Mouse (Mus musculus): ENCODE data around the gene Tmtc2. TPM values are rescaled to one million over a fixed set of nuclear protein-coding genes. Genes with fewer than 3 reads are reported as not detected.
"Not testable (repeated sequence)": the region's sequence is repeated elsewhere in the genome, so short reads cannot be mapped to it uniquely, and the experiment has no call there.

Gene Tmtc2
- polyA plus RNA-seq, 1 experiment from 2014 or later: 9.6 TPM

GRCm38 (mm10) chr10:105287064-105287463 is 287.2 kb downstream of the Tmtc2 start:
- Histone ChIP-seq H3K4me2 (ENCODE audit: low read depth, low read length) (no peak overlapping the region), H3K9ac (ENCODE audit: low read length) (no peak overlapping the region), H3K27me3 (ENCODE audit: control insufficient read depth, insufficient read depth, low read length) (no peaks in the 10 kb centered on the region), H3K4me1 (ENCODE audit: control insufficient read depth, insufficient read depth, low read length) (peaks cover 2% of the 10 kb centered on the region; the same call in 1 of the 2 replicates), H3K9me3 (replicated peaks; ENCODE audit: control insufficient read depth, low read length) (no peaks in the 10 kb centered on the region), H3K36me3 (ENCODE audit: control insufficient read depth, insufficient read depth, low read length) (no peaks in the 10 kb centered on the region), H3K4me3 (replicated peaks; ENCODE audit: low read length) (no peak overlapping the region), H3K27ac (ENCODE audit: low read length) (no peak overlapping the region)
- ATAC-seq (ENCODE audit: insufficient read depth, low FRiP score): no peak
- WGBS: 64% methylated on average over 7 of the region's 7 CpGs

GRCm38 (mm10) chr10:105286221-105286620 is 288.0 kb downstream of the Tmtc2 start:
- WGBS: 79% methylated on average over 2 of the region's 2 CpGs
- no peak overlapping the region for H3K9ac ChIP-seq (ENCODE audit: low read length)
- no peak overlapping the region for H3K4me2 ChIP-seq (ENCODE audit: low read depth, low read length)
- no peaks in the 10 kb centered on the region for H3K36me3 ChIP-seq (ENCODE audit: control insufficient read depth, insufficient read depth, low read length)
- H3K9me3 ChIP-seq (replicated peaks; ENCODE audit: control insufficient read depth, low read length): no peaks in the 10 kb centered on the region
- H3K4me3 ChIP-seq (replicated peaks; ENCODE audit: low read length): no peak overlapping the region
- H3K4me1 ChIP-seq (ENCODE audit: control insufficient read depth, insufficient read depth, low read length): peaks cover 2% of the 10 kb centered on the region; the same call in 1 of the 2 replicates
- ATAC-seq (ENCODE audit: insufficient read depth, low FRiP score): no peak
- no peak overlapping the region for H3K27ac ChIP-seq (ENCODE audit: low read length)
- H3K27me3 ChIP-seq (ENCODE audit: control insufficient read depth, insufficient read depth, low read length): no peaks in the 10 kb centered on the region

- no peaks in the 10 kb centered on the region for H3K27me3 ChIP-seq (ENCODE audit: control insufficient read depth, insufficient read depth, low read length)
- no peak overlapping the region for H3K9ac ChIP-seq (ENCODE audit: low read length)
- 48% methylated on average over 6 of the region's 6 CpGs for WGBS
- H3K4me2 ChIP-seq (ENCODE audit: low read depth, low read length): peak overlapping the region; percentile 24
- no peaks in the 10 kb centered on the region for H3K36me3 ChIP-seq (ENCODE audit: control insufficient read depth, insufficient read depth, low read length)
- no peak for ATAC-seq (ENCODE audit: insufficient read depth, low FRiP score)
- H3K4me1 ChIP-seq (ENCODE audit: control insufficient read depth, insufficient read depth, low read length): peaks cover 2% of the 10 kb centered on the region; the same call in 1 of the 2 replicates
- H3K9me3 ChIP-seq (replicated peaks; ENCODE audit: control insufficient read depth, low read length): no peaks in the 10 kb centered on the region
- H3K27ac ChIP-seq (ENCODE audit: low read length): peak overlapping the region; percentile 51
- no peak overlapping the region for H3K4me3 ChIP-seq (replicated peaks; ENCODE audit: low read length)
Observed at GRCm38 (mm10) chr10:105284171-105284570, 290.1 kb downstream of the Tmtc2 start.

- 88% methylated on average over 3 of the region's 3 CpGs for WGBS
- no peak for ATAC-seq (ENCODE audit: insufficient read depth, low FRiP score)
Observed at GRCm38 (mm10) chr10:105280933-105281332, 293.3 kb downstream of the Tmtc2 start.

DNA sequence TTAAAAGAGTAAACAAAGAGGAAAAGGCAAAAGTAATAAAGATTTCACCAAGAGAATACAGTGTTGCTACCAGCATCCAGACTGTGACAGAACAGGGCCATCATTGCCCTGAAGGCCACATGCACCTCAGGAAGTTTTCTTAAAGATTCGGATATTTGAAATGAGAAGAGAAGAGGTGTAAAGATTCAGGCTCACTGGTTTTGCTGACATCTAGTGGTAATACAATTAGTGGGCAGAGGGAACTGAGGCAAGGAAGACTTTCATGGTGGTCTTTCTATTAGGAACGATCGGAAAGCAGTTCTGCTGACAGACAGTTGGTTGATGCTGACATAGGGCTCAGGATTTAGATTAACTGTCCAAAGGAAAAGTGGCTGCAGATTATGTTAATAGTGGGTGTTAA is 314.2 kb downstream of the Tmtc2 start:
- H3K4me2 ChIP-seq (ENCODE audit: low read depth, low read length): no peak overlapping the region
- H3K4me1 ChIP-seq (ENCODE audit: control insufficient read depth, insufficient read depth, low read length): no peaks in the 10 kb centered on the region
- H3K4me3 ChIP-seq (replicated peaks; ENCODE audit: low read length): no peak overlapping the region
- no peak overlapping the region for H3K27ac ChIP-seq (ENCODE audit: low read length)
- H3K36me3 ChIP-seq (ENCODE audit: control insufficient read depth, insufficient read depth, low read length): no peaks in the 10 kb centered on the region
- 60% methylated on average over 3 of the region's 3 CpGs for WGBS
- H3K27me3 ChIP-seq (ENCODE audit: control insufficient read depth, insufficient read depth, low read length): no peaks in the 10 kb centered on the region
- no peak overlapping the region for H3K9ac ChIP-seq (ENCODE audit: low read length)
- no peak for ATAC-seq (ENCODE audit: insufficient read depth, low FRiP score)
- H3K9me3 ChIP-seq (replicated peaks; ENCODE audit: control insufficient read depth, low read length): no peaks in the 10 kb centered on the region

More at GRCm38 (mm10) chr10:105280933-105281332, 293.3 kb downstream of the Tmtc2 start:
- no peak overlapping the region for H3K9ac ChIP-seq (ENCODE audit: low read length)
- H3K27me3 ChIP-seq (ENCODE audit: control insufficient read depth, insufficient read depth, low read length): no peaks in the 10 kb centered on the region
- peaks cover 2% of the 10 kb centered on the region; the same call in 1 of the 2 replicates for H3K4me1 ChIP-seq (ENCODE audit: control insufficient read depth, insufficient read depth, low read length)
- H3K4me2 ChIP-seq (ENCODE audit: low read depth, low read length): no peak overlapping the region
- no peaks in the 10 kb centered on the region for H3K36me3 ChIP-seq (ENCODE audit: control insufficient read depth, insufficient read depth, low read length)
- no peak overlapping the region for H3K4me3 ChIP-seq (replicated peaks; ENCODE audit: low read length)
- no peak overlapping the region for H3K27ac ChIP-seq (ENCODE audit: low read length)
- no peaks in the 10 kb centered on the region for H3K9me3 ChIP-seq (replicated peaks; ENCODE audit: control insufficient read depth, low read length)

GRCm38 (mm10) chr10:105238291-105238690 is 336.0 kb downstream of the Tmtc2 start:
- not testable (repeated sequence) for H3K27me3 ChIP-seq (ENCODE audit: control insufficient read depth, insufficient read depth, low read length); H3K27ac ChIP-seq (ENCODE audit: low read length); H3K9ac ChIP-seq (ENCODE audit: low read length); ATAC-seq (ENCODE audit: insufficient read depth, low FRiP score); H3K4me2 ChIP-seq (ENCODE audit: low read depth, low read length); H3K4me1 ChIP-seq (ENCODE audit: control insufficient read depth, insufficient read depth, low read length); H3K4me3 ChIP-seq (replicated peaks; ENCODE audit: low read length); H3K9me3 ChIP-seq (replicated peaks; ENCODE audit: control insufficient read depth, low read length); H3K36me3 ChIP-seq (ENCODE audit: control insufficient read depth, insufficient read depth, low read length)
- 91% methylated on average over 22 of the region's 22 CpGs for WGBS

- Histone ChIP-seq H3K27ac (ENCODE audit: low read length) (no peak overlapping the region), H3K9me3 (replicated peaks; ENCODE audit: control insufficient read depth, low read length) (no peaks in the 10 kb centered on the region), H3K4me1 (ENCODE audit: control insufficient read depth, insufficient read depth, low read length) (no peaks in the 10 kb centered on the region), H3K4me3 (replicated peaks; ENCODE audit: low read length) (no peak overlapping the region), H3K9ac (ENCODE audit: low read length) (no peak overlapping the region), H3K4me2 (ENCODE audit: low read depth, low read length) (no peak overlapping the region), H3K27me3 (ENCODE audit: control insufficient read depth, insufficient read depth, low read length) (no peaks in the 10 kb centered on the region), H3K36me3 (ENCODE audit: control insufficient read depth, insufficient read depth, low read length) (no peaks in the 10 kb centered on the region)
- WGBS: 81% methylated on average over 2 of the region's 2 CpGs
- no peak for ATAC-seq (ENCODE audit: insufficient read depth, low FRiP score)
Observed at GRCm38 (mm10) chr10:105232864-105233263, 341.4 kb downstream of the Tmtc2 start.

DNA sequence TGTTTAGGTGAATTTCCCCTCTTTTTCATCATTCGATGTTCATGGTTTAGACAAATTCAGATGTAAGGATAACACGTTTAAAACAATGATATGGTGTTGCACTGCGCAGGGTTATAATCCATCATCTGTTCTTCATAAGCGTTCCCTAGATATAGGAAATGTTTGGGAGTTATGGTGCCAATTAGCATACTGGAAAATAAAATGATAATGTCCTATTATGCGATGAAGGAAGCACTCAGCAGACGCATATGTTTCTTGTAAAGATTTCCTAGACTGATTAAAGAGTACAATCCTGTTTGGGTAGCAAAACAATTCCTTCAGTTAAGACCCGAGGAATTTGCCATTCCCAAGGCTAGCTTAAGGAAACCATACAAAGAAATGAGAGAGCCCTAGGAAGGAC is 343.8 kb downstream of the Tmtc2 start:
- no peak overlapping the region for H3K4me2 ChIP-seq (ENCODE audit: low read depth, low read length)
- no peak overlapping the region for H3K27ac ChIP-seq (ENCODE audit: low read length)
- no peak for ATAC-seq (ENCODE audit: insufficient read depth, low FRiP score)
- H3K9ac ChIP-seq (ENCODE audit: low read length): no peak overlapping the region
- no peak overlapping the region for H3K4me3 ChIP-seq (replicated peaks; ENCODE audit: low read length)
- H3K9me3 ChIP-seq (replicated peaks; ENCODE audit: control insufficient read depth, low read length): no peaks in the 10 kb centered on the region
- 81% methylated on average over 7 of the region's 7 CpGs for WGBS
- no peaks in the 10 kb centered on the region for H3K4me1 ChIP-seq (ENCODE audit: control insufficient read depth, insufficient read depth, low read length)
- H3K36me3 ChIP-seq (ENCODE audit: control insufficient read depth, insufficient read depth, low read length): peaks cover 2% of the 10 kb centered on the region; the same call in 1 of the 2 replicates
- no peaks in the 10 kb centered on the region for H3K27me3 ChIP-seq (ENCODE audit: control insufficient read depth, insufficient read depth, low read length)

GRCm38 (mm10) chr10:105228623-105229022 is 345.6 kb downstream of the Tmtc2 start:
- H3K27ac ChIP-seq (ENCODE audit: low read length): no peak overlapping the region
- H3K9ac ChIP-seq (ENCODE audit: low read length): no peak overlapping the region
- 82% methylated on average over 2 of the region's 2 CpGs for WGBS
- H3K4me1 ChIP-seq (ENCODE audit: control insufficient read depth, insufficient read depth, low read length): no peaks in the 10 kb centered on the region
- H3K36me3 ChIP-seq (ENCODE audit: control insufficient read depth, insufficient read depth, low read length): peaks cover 2% of the 10 kb centered on the region; the same call in 1 of the 2 replicates
- no peak overlapping the region for H3K4me3 ChIP-seq (replicated peaks; ENCODE audit: low read length)
- no peak for ATAC-seq (ENCODE audit: insufficient read depth, low FRiP score)
- H3K4me2 ChIP-seq (ENCODE audit: low read depth, low read length): no peak overlapping the region
- no peaks in the 10 kb centered on the region for H3K27me3 ChIP-seq (ENCODE audit: control insufficient read depth, insufficient read depth, low read length)
- H3K9me3 ChIP-seq (replicated peaks; ENCODE audit: control insufficient read depth, low read length): no peaks in the 10 kb centered on the region
